Mouse (Mus musculus): ENCODE results near the gene Sesn1.
A peak's percentile ranks its signal among the peaks of the same experiment; 100 is the strongest.

- TF ChIP-seq CTCF (IDR thresholded peaks at IDR 0.05; ENCODE audit: low read depth, low read length) (no peak), GATA2 (IDR thresholded peaks at IDR 0.05; ENCODE audit: borderline replicate concordance, low read depth, low read length) (no peak), POLR2AphosphoS5 (IDR thresholded peaks at IDR 0.05; ENCODE audit: insufficient replicate concordance, low read depth, low read length) (no peak), TAL1 (conservative IDR thresholded peaks at IDR 0.05; ENCODE audit: low read depth, low read length) (peak; percentile 94), GATA1 (IDR thresholded peaks at IDR 0.05; ENCODE audit: borderline replicate concordance, low read length) (no peak)
Observed at GRCm38 (mm10) chr10:41912290-41912994, 102.7 kb downstream of the Sesn1 start.

Measured in G1E (cell line).